ENCODE assay signal across 8 mouse cellular contexts in genomic region chr19:6076564-6077393, GRCm38 (mm10). TPM values are rescaled to one million over a fixed set of nuclear protein-coding genes. Genes with fewer than 3 reads are reported as not detected.
A peak's percentile ranks its signal among the peaks of the same experiment; 100 is the strongest.
DNase-seq lines count a peak whose midpoint lies in the region; ATAC-seq and TF ChIP-seq lines count a peak whose summit lies in the region.

TSS of gene Vps51 (minus strand) at chr19:6077231.

- ATAC-seq in G1E (ENCODE audit: extremely low read depth, insufficient number of reproducible peaks, low FRiP score, poor library complexity, severe bottlenecking) = peak; percentile 68
- peak; percentile 91 for ATAC-seq in forebrain, embryonic 15.5 days (replicated peaks)
- ATAC-seq in neural tube, embryonic 14.5 days (ENCODE audit: low read depth) = peak; percentile 89

- no peaks in the 10 kb centered on the region for H3K9me3 ChIP-seq in G1E (replicated peaks)
- H3K9me3 ChIP-seq in forebrain, embryonic 15.5 days = no peaks in the 10 kb centered on the region
- H3K9me3 ChIP-seq in neural tube, embryonic 14.5 days (ENCODE audit: control insufficient read depth, low read length) = no peaks in the 10 kb centered on the region

- TF ChIP-seq CTCF in G1E (IDR thresholded peaks at IDR 0.05; ENCODE audit: low read depth, low read length) = no peak
- TF ChIP-seq CTCF in testis, adult 2 months (IDR thresholded peaks at IDR 0.05; ENCODE audit: control insufficient read depth, insufficient read depth, insufficient replicate concordance, low read depth, low read length) = no peak

- intact Hi-C loops in heart, postnatal 14 days (cut with DNase I) = no loop called here

- H3K9ac ChIP-seq in forebrain, embryonic 15.5 days (replicated peaks) = peak within 1 kb of the TSS; percentile 70
- peak within 1 kb of the TSS; percentile 67 for H3K9ac ChIP-seq in neural tube, embryonic 14.5 days (replicated peaks; ENCODE audit: low read depth, low read length)

- H3K27ac ChIP-seq in forebrain, embryonic 15.5 days (replicated peaks) = peak within 1 kb of the TSS; percentile 88
- H3K27ac ChIP-seq in neural tube, embryonic 14.5 days (ENCODE audit: low read depth, low read length) = peak within 1 kb of the TSS; percentile 81
- H3K27ac ChIP-seq in testis, adult 2 months (ENCODE audit: control insufficient read depth, insufficient read depth, low read depth, low read length) = peak within 1 kb of the TSS; percentile 80

- peaks cover 80% of the 10 kb centered on the region for H3K36me3 ChIP-seq in G1E (replicated peaks)
- H3K36me3 ChIP-seq in forebrain, embryonic 15.5 days = peaks cover 18% of the 10 kb centered on the region
- peaks cover 20% of the 10 kb centered on the region for H3K36me3 ChIP-seq in neural tube, embryonic 14.5 days (ENCODE audit: control insufficient read depth, insufficient read depth, low read length)
- H3K36me3 ChIP-seq in testis, adult 2 months (ENCODE audit: control insufficient read depth, insufficient read depth, low read length) = peaks cover 1% of the 10 kb centered on the region

- no peaks in the 10 kb centered on the region for H3K27me3 ChIP-seq in G1E (ENCODE audit: insufficient read depth, low read length)
- no peaks in the 10 kb centered on the region for H3K27me3 ChIP-seq in forebrain, embryonic 15.5 days
- no peaks in the 10 kb centered on the region for H3K27me3 ChIP-seq in neural tube, embryonic 14.5 days (ENCODE audit: control insufficient read depth, insufficient read depth, low read length)
- H3K27me3 ChIP-seq in testis, adult 2 months (ENCODE audit: control insufficient read depth, insufficient read depth, low read length) = no peaks in the 10 kb centered on the region

- peak within 1 kb of the TSS; percentile 84 for H3K4me3 ChIP-seq in G1E (ENCODE audit: low read depth, low read length)
- H3K4me3 ChIP-seq in forebrain, embryonic 15.5 days = peak within 1 kb of the TSS; percentile 69
- peak within 1 kb of the TSS; percentile 68 for H3K4me3 ChIP-seq in neural tube, embryonic 14.5 days (ENCODE audit: low read depth, low read length)
- peak within 1 kb of the TSS; percentile 85 for H3K4me3 ChIP-seq in testis, adult 2 months (ENCODE audit: control insufficient read depth, low read depth, low read length)

- peak; percentile 89 for DNase-seq in G1E (ENCODE audit: low spot score)
- DNase-seq in cerebellum, adult 11-12 months = peak; percentile 84
- peak; percentile 79 to 89 for DNase-seq in heart, postnatal 14 days
- peak; percentile 87 for DNase-seq in layer of hippocampus, adult 11-12 months (ENCODE audit: low spot score)
- DNase-seq in lung, adult 18-20 months = peak; percentile 88 to 90

- TF ChIP-seq POLR2A in testis, adult 2 months (IDR thresholded peaks at IDR 0.05; ENCODE audit: control insufficient read depth, low read depth, low read length) = peak; percentile 78

- WGBS in forebrain, embryonic 15.5 days = 2% methylated on average over 33 of the region's 33 CpGs
- WGBS in neural tube, embryonic 14.5 days = under 1% methylated on average over 33 of the region's 33 CpGs

- H3K4me1 ChIP-seq in G1E (ENCODE audit: insufficient read depth, low read depth, low read length) = peaks cover 24% of the 10 kb centered on the region
- H3K4me1 ChIP-seq in forebrain, embryonic 15.5 days = peaks cover 15% of the 10 kb centered on the region
- H3K4me1 ChIP-seq in neural tube, embryonic 14.5 days (ENCODE audit: control insufficient read depth, insufficient read depth, low read length) = peaks cover 11% of the 10 kb centered on the region
- peaks cover 6% of the 10 kb centered on the region for H3K4me1 ChIP-seq in testis, adult 2 months (ENCODE audit: control insufficient read depth, insufficient read depth, low read length)

- H3K4me2 ChIP-seq in forebrain, embryonic 15.5 days (replicated peaks) = peak within 1 kb of the TSS; percentile 95
- peak within 1 kb of the TSS; percentile 75 for H3K4me2 ChIP-seq in neural tube, embryonic 14.5 days (ENCODE audit: low read depth, low read length)

RNA-seq across cellular contexts. Expression of gene Vps51, which starts in this region (rescaled TPM):
- total RNA-seq in G1E (2014; fragmentation: Nextera tagmentation) (24.7 and 32.4 TPM in 2 replicates), G1E (2017) (33.2 and 39.8 TPM in 2 replicates)
- polyA plus RNA-seq in G1E (2012) = 29.3 and 34.9 TPM in 2 replicates
- polyA plus RNA-seq in forebrain, embryonic 15.5 days (2015; fragmentation: Nextera tagmentation; extraction: Ambion mirVana) = 76.3 and 89.3 TPM in 2 replicates
- total RNA-seq in heart, postnatal 14 days (2021) = 10 to 100 TPM; 27.9 to 32.3 TPM
- polyA plus RNA-seq in neural tube, embryonic 14.5 days (2014; fragmentation: Nextera tagmentation; extraction: Ambion mirVana) = 72.9 and 73.2 TPM in 2 replicates
- polyA plus RNA-seq in testis, adult 2 months (2012; rRNA removed) = 48.4 and 52.1 TPM in 2 replicates

Comparison
In these comparisons a context has a peak if more than half of its experiments do, and no peak if none do; other contexts are left out.
1. Peak in every context shown above with its lines: DNase-seq, ATAC-seq, H3K4me3 ChIP-seq and H3K27ac ChIP-seq.